Mouse (Mus musculus): ENCODE measurements around the gene Rnf215. TPM values are rescaled to one million over a fixed set of nuclear protein-coding genes. Genes with fewer than 3 reads are reported as not detected.

Gene Rnf215
- polyA plus RNA-seq, 1 experiment = 8.0 TPM

DNA sequence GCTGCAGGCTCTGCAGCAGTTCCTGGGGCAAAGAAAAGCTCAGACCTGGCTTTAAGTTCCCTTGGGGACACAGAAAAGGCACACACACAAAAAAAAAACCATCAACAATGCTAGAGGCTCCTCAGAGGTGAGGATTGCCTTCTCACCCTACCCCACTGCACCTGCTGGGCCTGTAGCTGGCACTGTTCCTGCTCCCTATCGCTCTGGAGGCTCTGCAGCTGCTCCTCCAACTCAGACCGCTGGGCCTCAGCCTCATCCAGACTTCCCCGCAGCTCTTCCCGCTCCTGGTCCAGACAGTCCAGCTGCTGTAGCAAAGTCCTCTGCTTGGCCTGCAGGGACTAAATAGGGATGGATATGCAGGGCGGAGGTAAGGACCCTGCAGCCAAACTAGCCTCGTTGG is 11.4 kb downstream of the Rnf215 start:
- no peaks in the 10 kb centered on the region for H3K27me3 ChIP-seq (ENCODE audit: control insufficient read depth, insufficient read depth, low read length, poor library complexity, severe bottlenecking)
- no peaks in the 10 kb centered on the region for H3K9me3 ChIP-seq (replicated peaks; ENCODE audit: control insufficient read depth, insufficient read depth, low read length, poor library complexity, severe bottlenecking)
- TF ChIP-seq CTCF (IDR thresholded peaks at IDR 0.05; ENCODE audit: low read depth, low read length) = no peak
- TF ChIP-seq EP300 (IDR thresholded peaks at IDR 0.05; ENCODE audit: insufficient read depth, low read depth, low read length) = no peak
- H3K36me3 ChIP-seq (ENCODE audit: control insufficient read depth, insufficient read depth, low read length, poor library complexity, severe bottlenecking) = no peaks in the 10 kb centered on the region
- H3K4me3 ChIP-seq (ENCODE audit: low read depth, low read length) = no peak overlapping the region
- no peak overlapping the region for H3K27ac ChIP-seq (ENCODE audit: insufficient read depth, low read length)
- no peak overlapping the region for H3K9ac ChIP-seq (ENCODE audit: low read depth, poor library complexity, severe bottlenecking)
- no peaks in the 10 kb centered on the region for H3K4me1 ChIP-seq (ENCODE audit: control insufficient read depth, insufficient read depth, low read length)

DNA sequence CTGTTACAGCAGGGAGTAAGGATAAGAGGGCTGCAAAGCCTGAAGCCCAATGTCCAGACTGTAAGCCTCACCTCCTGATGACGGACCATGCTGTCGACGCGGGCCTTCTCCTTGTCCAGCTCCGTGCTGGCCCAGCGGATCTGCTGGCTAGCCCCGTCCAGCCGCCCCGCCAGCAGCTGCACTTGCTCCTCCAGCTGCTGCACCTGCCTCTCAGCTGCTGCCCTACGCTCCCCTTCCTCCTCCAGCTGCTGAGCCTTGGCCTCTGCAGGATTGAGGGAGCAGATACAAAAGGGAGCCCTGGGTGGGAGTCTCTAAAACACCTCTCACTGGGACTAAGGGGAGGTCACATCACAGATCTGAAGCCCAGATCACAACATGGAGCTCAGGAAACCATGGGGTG is 12.1 kb downstream of the Rnf215 start:
- no peak for TF ChIP-seq EP300 (IDR thresholded peaks at IDR 0.05; ENCODE audit: insufficient read depth, low read depth, low read length)
- no peak for TF ChIP-seq POLR2A (IDR thresholded peaks at IDR 0.05; ENCODE audit: insufficient read depth, low read length)
- TF ChIP-seq CTCF (IDR thresholded peaks at IDR 0.05; ENCODE audit: low read depth, low read length) = no peak
- Histone ChIP-seq H3K9me3 (replicated peaks; ENCODE audit: control insufficient read depth, insufficient read depth, low read length, poor library complexity, severe bottlenecking) (no peaks in the 10 kb centered on the region), H3K27me3 (ENCODE audit: control insufficient read depth, insufficient read depth, low read length, poor library complexity, severe bottlenecking) (no peaks in the 10 kb centered on the region), H3K4me3 (ENCODE audit: low read depth, low read length) (no peak overlapping the region), H3K9ac (ENCODE audit: low read depth, poor library complexity, severe bottlenecking) (no peak overlapping the region), H3K4me1 (ENCODE audit: control insufficient read depth, insufficient read depth, low read length) (no peaks in the 10 kb centered on the region), H3K36me3 (ENCODE audit: control insufficient read depth, insufficient read depth, low read length, poor library complexity, severe bottlenecking) (no peaks in the 10 kb centered on the region), H3K27ac (ENCODE audit: insufficient read depth, low read length) (no peak overlapping the region)

DNA sequence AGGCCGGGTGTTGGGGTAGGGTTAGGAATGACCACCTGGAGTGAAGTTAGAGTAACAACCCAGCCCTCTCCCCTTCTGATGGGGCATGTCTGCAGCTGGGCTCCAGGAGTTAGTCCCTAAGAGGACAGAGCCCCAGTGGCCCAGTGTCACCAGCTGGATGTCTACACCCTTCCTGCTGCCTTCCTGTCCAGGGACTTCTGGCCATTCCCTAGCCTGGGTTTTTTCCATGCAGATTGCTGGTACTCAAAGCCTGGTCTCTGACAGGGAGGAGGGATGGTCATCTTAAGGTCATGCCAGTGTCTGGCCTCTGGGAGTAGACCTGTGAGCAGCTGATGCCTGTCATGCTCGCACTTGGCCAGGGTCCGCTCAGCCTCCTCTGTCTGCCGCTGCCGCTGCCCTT is 13.1 kb downstream of the Rnf215 start:
- no peak for TF ChIP-seq CTCF (IDR thresholded peaks at IDR 0.05; ENCODE audit: low read depth, low read length)

DNA sequence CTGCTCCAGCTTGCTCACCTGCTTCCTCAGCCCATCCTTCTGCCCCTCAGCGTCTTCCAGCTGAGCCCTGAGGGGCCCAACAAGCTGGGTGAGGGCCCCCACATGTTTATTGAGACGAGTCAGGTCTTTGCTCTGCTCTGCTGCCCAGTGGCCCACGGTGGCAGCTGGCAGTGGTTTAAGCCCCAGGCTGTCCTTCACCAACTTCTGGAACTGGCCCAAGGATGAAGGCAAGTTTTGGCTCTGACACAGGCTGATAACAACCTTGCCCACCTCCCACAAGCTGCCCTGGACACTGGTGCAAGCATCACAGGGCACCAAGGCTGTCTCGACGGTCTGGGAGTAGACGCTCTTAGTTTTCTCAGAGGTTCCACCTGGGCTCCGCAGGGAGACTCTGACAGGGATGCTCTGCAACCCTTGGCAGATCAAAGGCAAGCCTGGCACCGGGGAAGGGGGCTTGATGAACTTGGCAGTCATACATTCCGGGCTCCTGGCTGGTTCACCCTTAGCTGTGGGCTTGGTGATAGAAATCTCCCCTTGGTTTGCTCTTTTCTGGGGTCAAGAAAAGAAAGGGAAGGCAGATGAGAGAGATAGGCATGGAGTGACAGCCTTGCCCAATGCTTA is 13.6 kb downstream of the Rnf215 start:
- Histone ChIP-seq H3K9me3 (replicated peaks; ENCODE audit: control insufficient read depth, insufficient read depth, low read length, poor library complexity, severe bottlenecking) (no peaks in the 10 kb centered on the region), H3K9ac (ENCODE audit: low read depth, poor library complexity, severe bottlenecking) (no peak overlapping the region), H3K36me3 (ENCODE audit: control insufficient read depth, insufficient read depth, low read length, poor library complexity, severe bottlenecking) (no peaks in the 10 kb centered on the region), H3K27ac (ENCODE audit: insufficient read depth, low read length) (no peak overlapping the region), H3K27me3 (ENCODE audit: control insufficient read depth, insufficient read depth, low read length, poor library complexity, severe bottlenecking) (no peaks in the 10 kb centered on the region), H3K4me1 (ENCODE audit: control insufficient read depth, insufficient read depth, low read length) (no peaks in the 10 kb centered on the region), H3K4me3 (ENCODE audit: low read depth, low read length) (no peak overlapping the region)
- TF ChIP-seq EP300 (IDR thresholded peaks at IDR 0.05; ENCODE audit: insufficient read depth, low read depth, low read length) (no peak), POLR2A (IDR thresholded peaks at IDR 0.05; ENCODE audit: insufficient read depth, low read length) (no peak), CTCF (IDR thresholded peaks at IDR 0.05; ENCODE audit: low read depth, low read length) (no peak)

More for the DNA sequence above, 13.1 kb downstream of the Rnf215 start:
- H3K27me3 ChIP-seq (ENCODE audit: control insufficient read depth, insufficient read depth, low read length, poor library complexity, severe bottlenecking) = no peaks in the 10 kb centered on the region
- H3K27ac ChIP-seq (ENCODE audit: insufficient read depth, low read length) = no peak overlapping the region
- H3K4me3 ChIP-seq (ENCODE audit: low read depth, low read length) = no peak overlapping the region
- H3K9me3 ChIP-seq (replicated peaks; ENCODE audit: control insufficient read depth, insufficient read depth, low read length, poor library complexity, severe bottlenecking) = no peaks in the 10 kb centered on the region
- no peak overlapping the region for H3K9ac ChIP-seq (ENCODE audit: low read depth, poor library complexity, severe bottlenecking)
- no peaks in the 10 kb centered on the region for H3K36me3 ChIP-seq (ENCODE audit: control insufficient read depth, insufficient read depth, low read length, poor library complexity, severe bottlenecking)
- H3K4me1 ChIP-seq (ENCODE audit: control insufficient read depth, insufficient read depth, low read length) = no peaks in the 10 kb centered on the region

DNA sequence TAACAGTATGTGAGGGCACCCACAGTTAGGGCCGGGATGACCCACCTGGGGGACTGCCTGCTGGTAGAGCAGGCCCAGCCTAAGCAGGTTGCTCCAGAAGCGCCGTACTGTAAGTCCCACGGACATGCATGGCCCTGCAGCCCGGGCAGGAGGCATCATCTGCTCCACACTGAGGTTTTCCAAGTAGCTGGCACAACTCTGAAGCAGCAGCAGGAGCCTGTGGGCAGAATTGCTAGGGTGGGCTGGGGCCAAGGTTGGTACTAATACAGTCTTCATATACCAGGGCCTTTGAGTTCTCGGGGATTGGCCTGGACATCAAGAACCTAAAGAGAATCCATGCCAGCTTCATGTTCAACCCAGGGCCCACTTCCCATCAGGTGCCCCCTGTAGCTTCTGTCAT is 14.9 kb downstream of the Rnf215 start:
- Histone ChIP-seq H3K27me3 (ENCODE audit: control insufficient read depth, insufficient read depth, low read length, poor library complexity, severe bottlenecking) (no peaks in the 10 kb centered on the region), H3K4me3 (ENCODE audit: low read depth, low read length) (no peak overlapping the region), H3K9me3 (replicated peaks; ENCODE audit: control insufficient read depth, insufficient read depth, low read length, poor library complexity, severe bottlenecking) (no peaks in the 10 kb centered on the region), H3K9ac (ENCODE audit: low read depth, poor library complexity, severe bottlenecking) (no peak overlapping the region), H3K27ac (ENCODE audit: insufficient read depth, low read length) (no peak overlapping the region), H3K36me3 (ENCODE audit: control insufficient read depth, insufficient read depth, low read length, poor library complexity, severe bottlenecking) (no peaks in the 10 kb centered on the region), H3K4me1 (ENCODE audit: control insufficient read depth, insufficient read depth, low read length) (no peaks in the 10 kb centered on the region)
- TF ChIP-seq POLR2A (IDR thresholded peaks at IDR 0.05; ENCODE audit: insufficient read depth, low read length) (no peak), EP300 (IDR thresholded peaks at IDR 0.05; ENCODE audit: insufficient read depth, low read depth, low read length) (no peak), CTCF (IDR thresholded peaks at IDR 0.05; ENCODE audit: low read depth, low read length) (no peak)

DNA sequence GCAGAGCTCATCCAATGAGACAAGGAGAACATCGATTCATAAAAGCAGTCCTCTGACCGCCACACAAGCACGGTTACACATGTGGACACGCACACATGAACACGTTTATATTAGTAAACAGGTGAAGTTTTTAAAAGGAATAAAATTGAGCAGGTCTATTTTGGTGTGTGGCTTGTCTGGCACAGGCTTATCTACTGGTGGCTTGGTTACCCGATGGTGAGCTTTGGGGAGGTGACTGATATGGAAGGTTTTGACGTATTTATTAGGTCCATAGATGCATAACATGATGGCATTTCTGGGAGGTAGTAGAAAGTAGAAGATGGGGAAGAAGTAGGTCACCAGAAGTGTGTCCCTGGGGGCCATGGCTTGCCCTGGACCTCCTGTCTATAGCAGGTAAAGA is 18.7 kb downstream of the Rnf215 start:
- H3K27me3 ChIP-seq (ENCODE audit: control insufficient read depth, insufficient read depth, low read length, poor library complexity, severe bottlenecking) = no peaks in the 10 kb centered on the region
- no peaks in the 10 kb centered on the region for H3K4me1 ChIP-seq (ENCODE audit: control insufficient read depth, insufficient read depth, low read length)
- H3K36me3 ChIP-seq (ENCODE audit: control insufficient read depth, insufficient read depth, low read length, poor library complexity, severe bottlenecking) = no peaks in the 10 kb centered on the region
- H3K27ac ChIP-seq (ENCODE audit: insufficient read depth, low read length) = no peak overlapping the region
- TF ChIP-seq EP300 (IDR thresholded peaks at IDR 0.05; ENCODE audit: insufficient read depth, low read depth, low read length) (no peak), CTCF (IDR thresholded peaks at IDR 0.05; ENCODE audit: low read depth, low read length) (no peak), POLR2A (IDR thresholded peaks at IDR 0.05; ENCODE audit: insufficient read depth, low read length) (no peak)
- H3K4me3 ChIP-seq (ENCODE audit: low read depth, low read length) = no peak overlapping the region
- no peak overlapping the region for H3K9ac ChIP-seq (ENCODE audit: low read depth, poor library complexity, severe bottlenecking)
- no peaks in the 10 kb centered on the region for H3K9me3 ChIP-seq (replicated peaks; ENCODE audit: control insufficient read depth, insufficient read depth, low read length, poor library complexity, severe bottlenecking)

Measured in ES-Bruce4 (cell line).